Mouse (Mus musculus) E14TG2a.4 (cell line): Measurements from ENCODE around the gene Snn.
A peak's percentile ranks its signal among the peaks of the same experiment; 100 is the strongest.

ENCODE experiments used
- H3K27me3 ChIP-seq: 2 replicates; pipeline ENCODE4 v1.6.1; 2014; ENCODE audit warnings: low read length, control low read depth; ENCODE audit not compliant: insufficient read depth
- H3K36me3 ChIP-seq: 2 replicates; pipeline ENCODE4 v1.6.1; 2014; ENCODE audit warnings: low read length, control low read depth; ENCODE audit not compliant: insufficient read depth
- H3K4me1 ChIP-seq: replicated peaks from 2 replicates; pipeline ENCODE4 v1.6.1; 2014; ENCODE audit warnings: low read depth, low read length, control low read depth
- H3K4me3 ChIP-seq: replicated peaks from 2 replicates; pipeline ENCODE4 v1.5.1; 2014; ENCODE audit warnings: mild to moderate bottlenecking, low read length
- H3K9me3 ChIP-seq: 2 replicates; pipeline ENCODE4 v1.6.1; 2014; ENCODE audit warnings: low read length, control low read depth
- CTCF ChIP-seq: conservative IDR thresholded peaks from 2 replicates; pipeline ENCODE4 v1.5.1; 2014; ENCODE audit warnings: low read length
- NANOG ChIP-seq: IDR thresholded peaks from 2 replicates; pipeline ENCODE4 v1.6.1; 2014; ENCODE audit warnings: borderline replicate concordance, low read length, mixed read lengths
- POU5F1 ChIP-seq: IDR thresholded peaks from 2 replicates; pipeline ENCODE4 v1.6.1; 2014; ENCODE audit warnings: low read length, borderline replicate concordance

Gene Snn

DNA sequence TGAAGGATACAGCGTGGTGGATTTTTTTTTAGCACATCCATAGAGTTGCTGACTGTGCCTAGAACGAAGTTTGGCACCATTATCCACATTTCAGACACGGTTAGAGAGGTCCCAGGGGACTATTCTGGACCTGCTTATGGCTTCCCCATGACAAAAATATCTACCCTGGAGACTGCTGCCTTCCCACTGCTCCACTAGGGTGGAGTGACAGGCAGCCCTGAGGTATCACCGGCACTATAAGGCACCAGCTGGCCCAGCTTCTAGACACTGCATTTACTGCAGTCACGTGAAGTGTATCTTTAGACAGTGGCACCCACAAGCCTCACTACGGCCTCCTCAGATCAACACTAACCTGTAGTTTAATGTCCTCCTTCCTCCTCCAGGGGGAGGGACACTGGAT lies 5.9 kb upstream of the Snn start:
- H3K4me1 ChIP-seq: peaks cover 18% of the 10 kb centered on the region
- no peak for TF ChIP-seq POU5F1
- TF ChIP-seq CTCF: no peak
- TF ChIP-seq NANOG: no peak
- H3K36me3 ChIP-seq: no peaks in the 10 kb centered on the region
- peaks cover 10% of the 10 kb centered on the region for H3K27me3 ChIP-seq
- no peaks in the 10 kb centered on the region for H3K9me3 ChIP-seq
- H3K4me3 ChIP-seq: no peak overlapping the region

GRCm38 (mm10) chr16:11055916-11056315 lies 4.8 kb upstream of the Snn start:
- H3K4me3 ChIP-seq: no peak overlapping the region
- TF ChIP-seq NANOG (no peak), POU5F1 (no peak), CTCF (no peak)
- peaks cover 7% of the 10 kb centered on the region for H3K27me3 ChIP-seq
- H3K9me3 ChIP-seq: no peaks in the 10 kb centered on the region
- H3K4me1 ChIP-seq: peaks cover 12% of the 10 kb centered on the region
- H3K36me3 ChIP-seq: no peaks in the 10 kb centered on the region

DNA sequence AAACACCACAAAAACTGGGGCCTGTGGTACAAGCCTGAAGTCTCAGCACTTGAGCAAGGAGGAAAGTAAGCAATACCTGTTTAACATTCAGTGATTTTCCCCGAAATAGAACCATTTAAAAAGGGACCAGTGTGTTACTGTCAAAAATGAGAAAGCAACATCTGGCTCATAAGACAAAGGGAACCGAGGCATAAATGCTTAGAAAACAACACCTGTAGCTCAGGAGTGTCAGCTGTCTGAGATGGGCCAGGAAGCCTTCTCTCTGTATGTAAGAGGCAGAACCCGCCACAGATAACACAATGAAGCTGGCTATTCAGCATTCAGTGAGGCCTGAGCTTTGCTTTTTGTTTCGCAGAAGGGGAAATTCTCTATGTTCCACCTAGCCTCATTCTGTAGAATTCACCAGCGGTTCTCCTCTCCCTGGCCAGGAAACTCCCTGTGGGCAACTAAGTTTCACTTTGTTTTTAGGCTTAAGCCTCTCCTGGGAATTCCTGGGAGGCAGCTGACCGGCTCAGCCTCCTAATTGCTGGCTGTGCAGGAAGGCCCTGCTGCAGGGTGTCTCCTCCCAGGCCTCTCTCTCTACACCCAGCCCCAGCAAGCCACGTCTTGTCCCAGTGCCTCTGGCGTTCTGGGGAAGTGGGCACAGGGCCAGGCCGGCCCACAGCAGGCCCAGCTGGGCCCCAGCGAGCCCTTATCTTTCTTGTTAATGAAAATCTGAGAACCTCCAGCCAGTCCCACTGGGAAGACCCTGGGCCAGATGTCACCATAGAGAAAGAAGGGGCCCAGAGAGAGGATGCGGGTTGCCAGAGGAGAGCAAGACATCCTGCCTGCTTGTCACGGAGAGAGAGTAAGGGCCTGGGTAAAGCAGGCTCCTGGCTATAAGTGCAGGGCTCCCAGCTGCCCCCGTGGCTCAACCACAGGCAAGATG lies 2.3 kb downstream of the Snn start:
- Histone ChIP-seq H3K36me3 (no peaks in the 10 kb centered on the region), H3K4me3 (no peak overlapping the region), H3K9me3 (no peaks in the 10 kb centered on the region), H3K4me1 (peaks cover 22% of the 10 kb centered on the region), H3K27me3 (peaks cover 36% of the 10 kb centered on the region)
- TF ChIP-seq NANOG (no peak), CTCF (no peak), POU5F1 (no peak)

GRCm38 (mm10) chr16:11064341-11064740 lies 3.6 kb downstream of the Snn start:
- TF ChIP-seq CTCF (no peak), NANOG (no peak), POU5F1 (no peak)
- H3K4me3 ChIP-seq: no peak overlapping the region
- peaks cover 22% of the 10 kb centered on the region for H3K4me1 ChIP-seq
- H3K9me3 ChIP-seq: no peaks in the 10 kb centered on the region
- peaks cover 44% of the 10 kb centered on the region for H3K27me3 ChIP-seq
- H3K36me3 ChIP-seq: no peaks in the 10 kb centered on the region

DNA sequence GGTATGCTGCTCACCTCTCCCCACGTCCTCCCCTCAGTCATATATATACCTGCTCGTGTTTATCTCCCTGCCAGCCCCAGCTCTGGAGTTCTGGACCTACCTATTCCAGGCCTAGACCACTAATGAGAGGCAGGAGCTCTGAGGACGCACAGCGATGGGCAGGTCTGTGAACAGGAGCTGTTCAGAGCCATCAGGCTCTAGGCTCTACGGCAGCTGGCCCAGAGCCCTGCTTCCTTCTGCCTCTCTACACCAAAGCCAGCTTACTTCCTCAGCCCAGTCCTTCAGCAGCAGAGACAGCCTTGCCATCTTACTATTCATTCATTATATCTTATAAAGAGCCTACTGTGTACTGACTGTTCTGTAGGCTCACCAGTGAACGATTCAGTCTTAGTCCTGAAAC lies 4.0 kb downstream of the Snn start:
- peaks cover 44% of the 10 kb centered on the region for H3K27me3 ChIP-seq
- peaks cover 26% of the 10 kb centered on the region for H3K4me1 ChIP-seq
- no peaks in the 10 kb centered on the region for H3K9me3 ChIP-seq
- H3K36me3 ChIP-seq: no peaks in the 10 kb centered on the region
- no peak overlapping the region for H3K4me3 ChIP-seq
- no peak for TF ChIP-seq NANOG
- TF ChIP-seq CTCF: no peak
- TF ChIP-seq POU5F1: no peak

- TF ChIP-seq POU5F1 (no peak), CTCF (no peak), NANOG (no peak)
- no peaks in the 10 kb centered on the region for H3K9me3 ChIP-seq
- H3K4me1 ChIP-seq: peaks cover 31% of the 10 kb centered on the region
- peaks cover 44% of the 10 kb centered on the region for H3K27me3 ChIP-seq
- no peaks in the 10 kb centered on the region for H3K36me3 ChIP-seq
- H3K4me3 ChIP-seq: peak overlapping the region; percentile 93
Observed at GRCm38 (mm10) chr16:11065431-11065830, 4.7 kb downstream of the Snn start.

GRCm38 (mm10) chr16:11066029-11066832 lies 5.5 kb downstream of the Snn start, which contains the start of gene Litaf:
Gene Litaf, minus strand, starts transcription at chr16:11066157.
- H3K4me1 ChIP-seq: peaks cover 31% of the 10 kb centered on the region
- H3K9me3 ChIP-seq: no peaks in the 10 kb centered on the region
- H3K36me3 ChIP-seq: peaks cover 5% of the 10 kb centered on the region
- TF ChIP-seq POU5F1 (no peak), NANOG (no peak), CTCF (no peak)
- peak within 1 kb of the TSS; percentile 93 for H3K4me3 ChIP-seq
- peaks cover 44% of the 10 kb centered on the region for H3K27me3 ChIP-seq

GRCm38 (mm10) chr16:11066833-11067191 lies 6.1 kb downstream of the Snn start:
- H3K4me1 ChIP-seq: peaks cover 32% of the 10 kb centered on the region
- no peaks in the 10 kb centered on the region for H3K9me3 ChIP-seq
- H3K4me3 ChIP-seq: peak overlapping the region; percentile 93
- TF ChIP-seq NANOG (no peak), CTCF (no peak), POU5F1 (no peak)
- H3K27me3 ChIP-seq: peaks cover 43% of the 10 kb centered on the region
- peaks cover 11% of the 10 kb centered on the region for H3K36me3 ChIP-seq
